Mouse (Mus musculus): ENCODE measurements around the gene Cish.

Cish gene

DNA sequence AAGGTAGTCTGAATTCAATTTTAAA, at the start of gene Cish:
Cish (plus strand) TSS at position 11 of the 25 bp plus-strand sequence.
- DNase-seq (ENCODE audit: extremely low read depth, low read depth) = no peak

DNA sequence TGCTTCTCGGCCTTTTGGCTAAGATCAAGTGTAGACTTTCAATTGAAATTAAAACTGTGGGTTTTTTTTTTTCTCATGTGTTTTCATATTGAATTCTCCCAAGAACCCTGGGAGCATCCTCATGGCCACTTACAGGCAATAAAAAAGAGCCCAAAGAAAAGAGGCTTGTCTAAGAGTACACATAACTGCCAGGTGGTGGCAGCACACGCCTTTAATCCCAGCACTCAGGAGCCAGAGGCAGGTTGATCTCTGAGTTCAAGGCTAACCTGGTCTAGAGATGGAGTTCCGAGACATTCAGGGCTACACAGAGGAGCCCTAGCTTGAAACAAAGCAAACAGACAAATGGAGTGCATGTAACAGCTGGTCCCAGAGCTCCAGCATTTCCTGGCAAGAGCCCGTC, 49.7 kb upstream of the Cish start:
- DNase-seq (ENCODE audit: extremely low read depth, low read depth) = no peak

- DNase-seq (ENCODE audit: extremely low read depth, low read depth) = no peak
Measured at GRCm38 (mm10) chr9:107249154-107249553, 46.7 kb upstream of the Cish start.

DNA sequence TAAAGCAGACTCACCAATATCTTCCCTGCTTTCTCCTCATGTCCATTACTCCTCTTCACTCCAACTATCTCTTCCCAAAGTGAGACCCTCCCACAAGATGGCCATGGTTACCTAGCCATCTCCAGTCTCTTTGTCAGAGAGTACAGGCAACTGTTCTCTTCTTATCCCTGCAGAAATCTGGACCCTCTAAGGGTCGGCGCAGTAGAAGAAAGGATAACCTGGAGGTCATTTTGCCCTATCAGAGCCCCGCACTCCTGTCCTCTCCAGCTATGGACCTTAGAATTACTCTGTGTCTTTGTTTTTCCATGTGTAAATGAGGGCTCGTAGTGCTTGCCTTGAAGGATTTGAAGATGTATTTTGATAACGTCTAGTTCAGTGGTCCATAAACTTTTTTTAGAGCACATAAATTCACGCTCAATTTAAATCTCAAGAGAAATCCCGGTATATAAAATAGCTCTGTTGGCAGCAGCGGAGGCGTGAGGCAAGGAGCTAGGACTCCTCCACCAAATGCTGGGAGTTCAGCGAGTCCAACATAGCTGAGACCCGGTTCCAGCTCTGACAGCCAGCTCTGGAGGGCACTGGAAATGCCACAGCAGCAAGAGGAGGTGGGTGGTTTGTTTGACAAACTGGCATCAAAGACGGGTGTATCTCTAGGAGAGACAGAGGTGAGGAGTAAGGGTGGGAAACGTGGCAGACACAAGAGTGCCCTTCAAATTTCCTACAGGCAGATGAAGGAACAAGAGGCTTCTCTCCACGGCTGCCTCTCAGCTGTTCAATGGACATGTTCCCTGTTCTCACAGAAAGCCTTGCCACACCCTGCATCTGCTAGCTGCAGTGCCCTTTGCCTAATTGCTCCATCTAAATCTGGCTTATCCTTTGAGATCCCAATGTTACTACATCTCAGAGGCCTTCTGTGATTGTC, 45.1 kb upstream of the Cish start:
- DNase-seq (ENCODE audit: extremely low read depth, low read depth) = no peak

DNA sequence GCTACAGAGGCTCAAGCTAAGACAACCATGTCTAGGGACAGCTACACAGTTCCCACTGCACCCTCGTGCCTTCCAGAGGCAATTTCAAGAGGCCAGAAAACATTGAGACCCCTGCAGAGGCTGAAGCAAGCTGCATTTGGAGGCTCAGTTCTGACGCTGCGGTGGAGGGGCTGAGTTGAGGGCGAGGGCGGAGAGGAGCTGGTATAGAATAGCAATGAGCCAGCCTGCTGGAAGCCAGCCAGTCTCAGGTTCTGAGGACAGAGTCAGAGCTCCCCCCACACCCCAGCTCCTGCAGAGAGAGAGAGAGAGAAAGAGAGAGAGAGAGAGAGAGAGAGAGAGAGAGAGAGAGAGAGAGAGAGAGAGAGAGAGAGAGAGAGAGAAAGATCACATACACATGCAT, 43.7 kb upstream of the Cish start:
- DNase-seq (ENCODE audit: extremely low read depth, low read depth) = no peak

- DNase-seq (ENCODE audit: extremely low read depth, low read depth) = no peak
Measured at GRCm38 (mm10) chr9:107254476-107254875, 41.4 kb upstream of the Cish start.

DNA sequence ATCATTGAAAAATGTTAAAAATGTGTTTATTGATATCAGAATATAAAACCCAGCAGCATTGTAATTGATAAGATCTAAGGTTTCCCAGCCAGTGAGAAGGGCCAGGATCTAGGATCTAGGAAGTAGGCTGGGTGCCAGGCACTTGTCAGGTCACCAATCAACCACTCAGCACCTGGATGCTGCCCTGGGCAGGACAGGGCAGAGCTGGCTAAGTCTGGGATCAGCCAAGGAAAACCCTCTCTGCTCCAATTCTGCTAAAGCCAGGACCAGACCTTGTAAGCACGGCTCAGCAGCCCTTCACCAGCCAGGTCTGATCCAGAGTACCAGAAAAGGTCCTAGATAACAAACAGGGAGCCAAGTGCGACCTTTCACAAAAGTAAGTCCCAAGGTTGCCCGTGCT, 40.9 kb upstream of the Cish start:
- DNase-seq (ENCODE audit: extremely low read depth, low read depth) = no peak

- no peak for DNase-seq (ENCODE audit: extremely low read depth, low read depth)
Measured at GRCm38 (mm10) chr9:107255596-107255995, 40.2 kb upstream of the Cish start.

- no peak for DNase-seq (ENCODE audit: extremely low read depth, low read depth)
Measured at GRCm38 (mm10) chr9:107259571-107259970, 36.3 kb upstream of the Cish start.

DNA sequence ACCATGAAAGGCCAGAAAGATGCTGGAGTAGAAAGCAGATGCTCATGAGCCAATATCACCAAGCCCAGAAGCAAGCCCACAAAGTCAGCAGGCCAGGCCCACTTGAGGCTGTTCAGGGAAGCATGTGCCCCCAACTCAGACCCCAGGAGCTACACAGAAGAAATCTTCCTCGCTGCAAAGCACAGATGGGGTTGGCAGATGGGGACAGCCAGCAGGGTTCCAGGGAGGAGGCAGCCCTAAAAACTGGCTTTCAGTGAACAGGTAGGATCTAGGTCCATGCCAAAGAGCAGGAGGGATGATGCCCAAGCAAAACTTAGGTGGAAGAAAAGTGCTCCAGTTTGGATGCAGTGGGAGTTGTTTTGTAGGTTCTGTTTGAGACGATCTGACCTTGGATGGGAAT, 35.4 kb upstream of the Cish start:
- no peak for DNase-seq (ENCODE audit: extremely low read depth, low read depth)

GRCm38 (mm10) chr9:107260836-107261235, 35.0 kb upstream of the Cish start:
- DNase-seq (ENCODE audit: extremely low read depth, low read depth) = peak; percentile 56

DNA sequence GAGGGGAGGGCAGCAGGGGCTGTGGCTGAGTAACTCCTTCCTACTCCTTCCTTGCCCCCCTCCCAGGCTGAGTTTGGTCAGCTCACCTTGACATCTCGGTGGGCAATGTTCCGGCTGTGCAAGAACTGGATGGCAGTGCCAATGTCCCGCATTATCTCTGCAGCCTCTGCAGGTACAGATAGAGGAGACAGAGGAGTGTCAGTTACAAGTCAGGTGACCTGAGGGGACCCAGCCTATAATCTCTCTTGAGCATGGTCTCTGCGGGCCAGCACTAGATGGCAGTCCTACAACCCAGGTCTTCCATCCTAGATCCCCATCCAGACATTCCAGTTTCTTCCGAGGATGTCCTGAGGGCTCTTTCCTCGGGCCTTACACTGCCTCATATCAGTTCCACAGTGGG, 34.0 kb upstream of the Cish start:
- no peak for DNase-seq (ENCODE audit: extremely low read depth, low read depth)

GRCm38 (mm10) chr9:107262375-107262774, 33.5 kb upstream of the Cish start:
- DNase-seq (ENCODE audit: extremely low read depth, low read depth) = no peak

DNA sequence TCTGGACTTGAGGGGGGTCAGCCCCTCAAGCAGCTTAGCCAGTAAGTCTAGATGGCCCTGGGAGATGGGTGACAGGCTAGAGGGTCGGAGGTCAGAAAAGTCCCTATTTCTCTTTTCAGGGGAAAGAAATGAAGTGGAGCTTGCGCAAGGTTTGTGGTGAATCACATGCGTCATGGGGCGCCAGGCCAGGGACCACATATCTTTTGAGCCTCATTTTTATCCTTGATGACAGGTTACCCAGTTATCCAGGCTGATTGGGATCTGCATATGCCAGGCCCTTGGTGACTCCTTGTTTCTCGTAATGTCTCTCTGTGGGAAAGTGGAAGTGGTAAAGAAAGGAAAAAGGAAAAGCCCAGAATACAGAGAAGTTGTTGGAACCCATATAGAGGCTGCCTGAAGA, 31.9 kb upstream of the Cish start:
- no peak for DNase-seq (ENCODE audit: extremely low read depth, low read depth)

GRCm38 (mm10) chr9:107264731-107265130, 31.1 kb upstream of the Cish start:
- DNase-seq (ENCODE audit: extremely low read depth, low read depth) = no peak

- no peak for DNase-seq (ENCODE audit: extremely low read depth, low read depth)
Measured at GRCm38 (mm10) chr9:107267028-107267427, 28.8 kb upstream of the Cish start.

GRCm38 (mm10) chr9:107267721-107268402, 28.0 kb upstream of the Cish start:
- no peak for DNase-seq (ENCODE audit: extremely low read depth, low read depth)

DNA sequence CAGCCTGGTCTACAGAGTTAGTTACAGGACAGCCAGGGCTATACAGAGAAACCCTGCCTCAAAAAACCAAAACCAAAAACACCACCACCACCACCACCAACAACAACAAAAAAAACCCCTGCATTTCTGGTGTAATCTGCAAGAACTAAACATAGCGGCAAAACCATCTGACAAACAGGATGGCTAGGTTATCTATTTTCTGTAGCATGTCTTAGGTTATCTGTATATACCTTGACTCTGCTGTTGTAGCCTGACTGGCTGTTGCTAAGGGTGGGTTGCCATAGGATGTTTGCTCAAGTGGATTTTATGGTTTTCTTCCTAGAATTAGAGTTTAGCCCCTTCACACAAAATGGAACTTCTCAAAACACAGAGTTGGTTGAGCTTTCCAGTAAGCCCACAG, 26.1 kb upstream of the Cish start:
- DNase-seq (ENCODE audit: extremely low read depth, low read depth) = no peak

DNA sequence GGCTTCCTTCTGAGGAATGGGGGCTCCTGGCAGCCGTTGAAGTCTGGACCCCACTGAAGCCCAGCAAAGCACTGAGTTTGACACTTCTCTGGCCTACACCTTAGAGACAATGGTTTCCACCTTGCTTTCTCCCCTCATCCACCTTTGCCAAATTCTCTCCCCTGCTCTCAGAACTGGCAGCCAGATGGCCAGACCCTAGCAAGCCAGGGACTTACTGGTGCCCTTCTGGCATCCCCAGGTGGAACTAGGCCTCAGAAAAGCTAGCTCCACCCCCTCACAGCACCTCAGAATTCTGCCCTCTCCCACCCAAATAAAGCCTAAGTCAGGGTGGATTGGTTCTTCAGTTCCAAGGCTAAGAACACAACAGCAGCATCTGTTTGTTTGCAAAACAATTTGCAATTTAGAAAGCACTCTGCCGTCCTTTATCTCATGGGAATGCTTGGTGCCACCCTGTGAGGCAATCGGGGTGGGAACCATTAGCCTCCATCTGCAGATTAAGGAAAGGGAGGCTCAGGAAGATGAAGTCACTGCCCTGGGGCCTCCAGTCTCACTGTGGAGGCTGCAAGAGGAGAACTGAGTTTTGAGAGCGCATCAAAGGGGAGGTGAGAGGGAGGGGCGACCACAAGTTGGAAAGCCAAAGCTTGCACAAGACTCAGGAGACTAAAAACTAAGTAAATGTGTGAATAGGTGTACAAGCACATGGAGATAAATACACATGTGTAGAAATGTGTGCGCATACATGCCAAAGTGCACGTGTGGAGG, 24.5 kb upstream of the Cish start:
- no peak for DNase-seq (ENCODE audit: extremely low read depth, low read depth)

DNA sequence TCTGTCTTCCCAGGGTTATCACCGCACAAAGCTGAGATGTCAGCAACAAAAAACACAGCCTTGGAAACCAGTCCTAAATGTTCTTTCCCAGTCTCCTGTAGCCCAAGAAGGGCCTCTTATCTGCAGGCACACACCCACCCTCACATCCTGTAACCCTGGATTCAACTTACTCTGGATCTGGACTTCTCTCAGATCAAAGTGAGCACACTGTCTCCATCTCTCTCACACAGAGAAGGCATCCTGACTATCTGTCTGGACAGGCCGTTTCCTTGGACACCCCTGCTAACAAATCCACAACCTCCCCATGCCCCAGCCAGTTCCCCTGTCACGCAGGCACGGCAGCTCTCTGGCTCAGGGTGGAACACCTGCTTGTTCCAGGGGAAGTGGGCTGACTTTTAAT, 23.5 kb upstream of the Cish start:
- peak; percentile 89 for DNase-seq (ENCODE audit: extremely low read depth, low read depth)

GRCm38 (mm10) chr9:107273184-107273583, 22.6 kb upstream of the Cish start:
- DNase-seq (ENCODE audit: extremely low read depth, low read depth) = no peak

DNA sequence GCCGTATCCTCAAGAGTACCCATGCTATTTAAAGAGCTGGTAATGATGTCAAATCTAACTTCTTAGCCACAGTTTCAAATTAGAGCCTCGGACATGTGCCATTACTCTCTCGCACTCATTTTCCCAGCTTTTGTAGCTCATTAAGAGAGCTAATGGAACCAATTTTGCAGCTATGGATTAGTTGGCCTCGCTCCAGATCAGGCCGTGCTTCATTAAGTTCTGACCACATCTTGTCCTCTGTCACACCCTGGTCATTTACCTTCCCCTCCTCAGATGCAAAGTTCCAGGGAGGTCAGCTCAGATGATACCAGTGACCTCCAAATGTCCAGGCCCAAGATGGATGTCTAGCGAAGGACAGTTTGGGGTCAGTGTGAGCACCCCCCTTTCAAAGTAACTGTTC, 21.1 kb upstream of the Cish start:
- DNase-seq (ENCODE audit: extremely low read depth, low read depth) = no peak

- no peak for DNase-seq (ENCODE audit: extremely low read depth, low read depth)
Measured at GRCm38 (mm10) chr9:107275710-107276109, 20.1 kb upstream of the Cish start.

Measured in MEL-GATA-1-ER (cell line).